Mouse (Mus musculus) ES-Bruce4 (cell line): ENCODE measurements around the gene Nfib. TPM values are rescaled to one million over a fixed set of nuclear protein-coding genes. Genes with fewer than 3 reads are reported as not detected.

Experiments used
- H3K27ac ChIP-seq: 2 replicates; pipeline ENCODE4 v1.5.1; 2012; ENCODE audit warnings: low read length, inconsistent platforms; ENCODE audit not compliant: insufficient read depth
- H3K27me3 ChIP-seq: 2 replicates; pipeline ENCODE4 v1.6.1; 2012; ENCODE audit warnings: mild to moderate bottlenecking, low read length, inconsistent platforms; ENCODE audit not compliant: control insufficient read depth, poor library complexity, insufficient read depth, severe bottlenecking
- H3K36me3 ChIP-seq: 2 replicates; pipeline ENCODE4 v1.6.1; 2012; ENCODE audit warnings: inconsistent platforms, mild to moderate bottlenecking, low read length, moderate library complexity; ENCODE audit not compliant: control insufficient read depth, poor library complexity, insufficient read depth, severe bottlenecking
- H3K4me1 ChIP-seq: one replicate; pipeline ENCODE4 v1.8.1; 2011; ENCODE audit warnings: low read length; ENCODE audit not compliant: control insufficient read depth, insufficient read depth
- H3K4me3 ChIP-seq: 2 replicates; pipeline ENCODE4 v1.5.1; 2011; ENCODE audit warnings: low read depth, mild to moderate bottlenecking, low read length
- H3K9ac ChIP-seq: 2 replicates; pipeline ENCODE4 v1.6.1; 2012; ENCODE audit warnings: low read depth, mild to moderate bottlenecking, inconsistent platforms; ENCODE audit not compliant: poor library complexity, severe bottlenecking
- H3K9me3 ChIP-seq: replicated peaks from 2 replicates; pipeline ENCODE4 v1.6.1; 2012; ENCODE audit warnings: mild to moderate bottlenecking, low read length, inconsistent platforms; ENCODE audit not compliant: control insufficient read depth, poor library complexity, insufficient read depth, severe bottlenecking
- CTCF ChIP-seq: IDR thresholded peaks from one replicate; pipeline ENCODE4 v1.8.1; 2011; ENCODE audit warnings: low read depth, low read length
- EP300 ChIP-seq: IDR thresholded peaks from 2 replicates; pipeline ENCODE4 v1.6.1; 2011; ENCODE audit warnings: low read depth, low read length; ENCODE audit not compliant: insufficient read depth
- POLR2A ChIP-seq: IDR thresholded peaks from one replicate; pipeline ENCODE4 v1.8.1; 2011; ENCODE audit warnings: low read length; ENCODE audit not compliant: insufficient read depth
- polyA plus RNA-seq: library from polyadenylated mRNA; stranded (reverse); fragments of >200 nt; gene quantifications from 2 replicates; pipeline ENCODE4 v1.2.4, GENCODE M21; 2011; ENCODE audit warnings: low read depth; ENCODE audit not compliant: missing spikeins, insufficient read depth, insufficient read length

Gene Nfib
- polyA plus RNA-seq, 1 experiment, result 4.6 TPM

- no peak overlapping the region for H3K27ac ChIP-seq
- H3K9ac ChIP-seq, result no peak overlapping the region
- no peaks in the 10 kb centered on the region for H3K9me3 ChIP-seq
Observed at GRCm38 (mm10) chr4:82383991-82384731, 321.4 kb downstream of the Nfib start.

GRCm38 (mm10) chr4:82383346-82383745 is 322.2 kb downstream of the Nfib start:
- Histone ChIP-seq H3K27ac (no peak overlapping the region), H3K9ac (no peak overlapping the region), H3K9me3 (no peaks in the 10 kb centered on the region), H3K4me1 (peaks cover 1% of the 10 kb centered on the region), H3K4me3 (no peak overlapping the region), H3K27me3 (no peaks in the 10 kb centered on the region), H3K36me3 (no peaks in the 10 kb centered on the region)
- TF ChIP-seq CTCF, result no peak
- no peak for TF ChIP-seq POLR2A
- TF ChIP-seq EP300, result no peak

More at GRCm38 (mm10) chr4:82383991-82384731, 321.4 kb downstream of the Nfib start:
- peaks cover 1% of the 10 kb centered on the region for H3K4me1 ChIP-seq
- TF ChIP-seq EP300, result no peak
- no peak for TF ChIP-seq CTCF
- no peak for TF ChIP-seq POLR2A
- no peak overlapping the region for H3K4me3 ChIP-seq
- H3K27me3 ChIP-seq, result no peaks in the 10 kb centered on the region
- H3K36me3 ChIP-seq, result no peaks in the 10 kb centered on the region

GRCm38 (mm10) chr4:82381786-82382185 is 323.8 kb downstream of the Nfib start:
- H3K9me3 ChIP-seq, result no peaks in the 10 kb centered on the region
- H3K27ac ChIP-seq, result no peak overlapping the region
- H3K9ac ChIP-seq, result no peak overlapping the region
- no peaks in the 10 kb centered on the region for H3K27me3 ChIP-seq
- TF ChIP-seq CTCF (no peak), POLR2A (no peak), EP300 (no peak)
- H3K36me3 ChIP-seq, result no peaks in the 10 kb centered on the region
- H3K4me3 ChIP-seq, result no peak overlapping the region
- H3K4me1 ChIP-seq, result peaks cover 1% of the 10 kb centered on the region

- TF ChIP-seq EP300 (no peak), POLR2A (no peak), CTCF (no peak)
- Histone ChIP-seq H3K36me3 (no peaks in the 10 kb centered on the region), H3K9me3 (no peaks in the 10 kb centered on the region)
Observed at GRCm38 (mm10) chr4:82380578-82380977, 325.0 kb downstream of the Nfib start.

GRCm38 (mm10) chr4:82378050-82378449 is 327.5 kb downstream of the Nfib start:
- TF ChIP-seq EP300 (no peak), CTCF (no peak), POLR2A (no peak)
- peaks cover 3% of the 10 kb centered on the region for H3K4me1 ChIP-seq
- H3K9me3 ChIP-seq, result no peaks in the 10 kb centered on the region
- no peaks in the 10 kb centered on the region for H3K27me3 ChIP-seq
- H3K36me3 ChIP-seq, result no peaks in the 10 kb centered on the region
- H3K27ac ChIP-seq, result no peak overlapping the region
- no peak overlapping the region for H3K9ac ChIP-seq
- no peak overlapping the region for H3K4me3 ChIP-seq

More at GRCm38 (mm10) chr4:82380578-82380977, 325.0 kb downstream of the Nfib start:
- H3K4me3 ChIP-seq, result no peak overlapping the region
- H3K27ac ChIP-seq, result no peak overlapping the region
- H3K4me1 ChIP-seq, result peaks cover 1% of the 10 kb centered on the region
- H3K9ac ChIP-seq, result no peak overlapping the region
- no peaks in the 10 kb centered on the region for H3K27me3 ChIP-seq

GRCm38 (mm10) chr4:82377621-82378020 is 327.9 kb downstream of the Nfib start:
- Histone ChIP-seq H3K4me3 (no peak overlapping the region), H3K36me3 (no peaks in the 10 kb centered on the region), H3K27me3 (no peaks in the 10 kb centered on the region), H3K27ac (no peak overlapping the region), H3K4me1 (peaks cover 3% of the 10 kb centered on the region), H3K9me3 (no peaks in the 10 kb centered on the region), H3K9ac (no peak overlapping the region)
- TF ChIP-seq EP300, result no peak
- no peak for TF ChIP-seq POLR2A
- TF ChIP-seq CTCF, result no peak

- TF ChIP-seq CTCF, result no peak
- no peak for TF ChIP-seq POLR2A
- TF ChIP-seq EP300, result no peak
- H3K27ac ChIP-seq, result no peak overlapping the region
- no peak overlapping the region for H3K4me3 ChIP-seq
Observed at GRCm38 (mm10) chr4:82374560-82374959, 331.0 kb downstream of the Nfib start.

More at GRCm38 (mm10) chr4:82374560-82374959, 331.0 kb downstream of the Nfib start:
- Histone ChIP-seq H3K27me3 (no peaks in the 10 kb centered on the region), H3K9me3 (no peaks in the 10 kb centered on the region), H3K9ac (no peak overlapping the region), H3K36me3 (no peaks in the 10 kb centered on the region), H3K4me1 (peaks cover 2% of the 10 kb centered on the region)
